Mouse (Mus musculus) MEL (cell line): ENCODE results near the gene Gorasp2. TPM values are rescaled to one million over a fixed set of nuclear protein-coding genes. Genes with fewer than 3 reads are reported as not detected.
A peak's percentile ranks its signal among the peaks of the same experiment; 100 is the strongest.

Source experiments
- DNase-seq: peaks from one replicate; pipeline ENCODE4 v3.0.0; 2011; ENCODE audit warnings: low read depth, low spot score
- H3K27ac ChIP-seq: 2 replicates; pipeline ENCODE4 v1.5.1; 2012; ENCODE audit warnings: low read depth, mild to moderate bottlenecking, control low read depth, low read length, moderate library complexity; ENCODE audit not compliant: control insufficient read depth
- H3K27me3 ChIP-seq, 2 experiments: fragments of 150-350 bp in 1 of 2; sonication (generic) in 1 of 2; 2 replicates each; pipeline ENCODE4 v1.6.1; 2012; ENCODE audit warnings: low read length in 2 of 2, mild to moderate bottlenecking in 2 of 2, improper control_type of control experiment in 1 of 2, moderate library complexity in 1 of 2; ENCODE audit not compliant: insufficient read depth in 2 of 2, control insufficient read depth in 1 of 2
- H3K36me3 ChIP-seq, 2 experiments: 2 replicates each; pipeline ENCODE4 v1.6.1; 2012 to 2014; ENCODE audit warnings: low read length in 2 of 2, improper control_type of control experiment in 1 of 2, inconsistent platforms in 1 of 2, mild to moderate bottlenecking in 1 of 2; ENCODE audit not compliant: insufficient read depth in 2 of 2, control insufficient read depth in 1 of 2
- H3K4me1 ChIP-seq, 2 experiments: fragments of 150-350 bp in 1 of 2; sonication (generic) in 1 of 2; 2 replicates each; pipeline ENCODE4 v1.6.1; 2012; ENCODE audit warnings: low read length in 2 of 2, improper control_type of control experiment in 1 of 2, mild to moderate bottlenecking in 1 of 2; ENCODE audit not compliant: insufficient read depth in 2 of 2, control insufficient read depth in 1 of 2
- H3K4me3 ChIP-seq, 2 experiments: fragments of 150-350 bp in 1 of 2; sonication (generic) in 1 of 2; 2 replicates each; pipeline ENCODE4 v1.5.1; 2012; ENCODE audit warnings: low read depth in 2 of 2, low read length in 2 of 2, mild to moderate bottlenecking in 2 of 2, moderate library complexity in 2 of 2, control low read depth in 1 of 2, improper control_type of control experiment in 1 of 2; ENCODE audit not compliant: control insufficient read depth in 1 of 2, insufficient read depth in 1 of 2
- H3K79me2 ChIP-seq: 2 replicates; pipeline ENCODE4 v1.6.1; 2012; ENCODE audit warnings: mild to moderate bottlenecking, low read length, moderate library complexity; ENCODE audit not compliant: control insufficient read depth, poor library complexity, insufficient read depth
- H3K9ac ChIP-seq: 2 replicates; pipeline ENCODE4 v1.6.1; 2012; ENCODE audit warnings: low read depth, mild to moderate bottlenecking, control low read depth, low read length, moderate library complexity; ENCODE audit not compliant: control insufficient read depth, poor library complexity, severe bottlenecking
- H3K9me3 ChIP-seq: fragments of 150-350 bp; sonication (generic); replicated peaks from 2 replicates; pipeline ENCODE4 v1.6.1; 2012; ENCODE audit warnings: mild to moderate bottlenecking, low read length, improper control_type of control experiment, moderate library complexity; ENCODE audit not compliant: insufficient read depth
- CTCF ChIP-seq, 3 experiments: IDR thresholded peaks in 2 of 3; conservative IDR thresholded peaks in 1 of 3; 2 replicates each; pipeline ENCODE4 v1.5.1; 2011 to 2012; ENCODE audit warnings: low read length in 3 of 3, low read depth in 2 of 3, mild to moderate bottlenecking in 2 of 3, improper control_type of control experiment in 1 of 3, inconsistent platforms in 1 of 3, mixed read lengths in 1 of 3, moderate library complexity in 1 of 3; ENCODE audit not compliant: control insufficient read depth in 1 of 3, insufficient read depth in 1 of 3, poor library complexity in 1 of 3, severe bottlenecking in 1 of 3
- ELF1 ChIP-seq: IDR thresholded peaks from 2 replicates; pipeline ENCODE4 v1.6.1; 2014; ENCODE audit warnings: low read depth, mild to moderate bottlenecking, inconsistent platforms, low read length, improper control_type of control experiment, moderate library complexity
- EP300 ChIP-seq, 2 experiments: IDR thresholded peaks; 2 replicates each; pipeline ENCODE4 v1.6.1; 2011; ENCODE audit warnings: improper control_type of control experiment in 2 of 2, low read length in 2 of 2, low read depth in 1 of 2, mild to moderate bottlenecking in 1 of 2
- HCFC1 ChIP-seq: IDR thresholded peaks from 2 replicates; pipeline ENCODE4 v1.6.1; 2012; ENCODE audit warnings: low read depth, mild to moderate bottlenecking, inconsistent platforms, low read length, improper control_type of control experiment, moderate library complexity
- JUND ChIP-seq: IDR thresholded peaks from 2 replicates; pipeline ENCODE4 v1.6.1; 2011; ENCODE audit warnings: low read depth, mild to moderate bottlenecking, improper control_type of control experiment, low read length
- MAFK ChIP-seq: IDR thresholded peaks from 2 replicates; pipeline ENCODE4 v1.6.1; 2011; ENCODE audit warnings: low read depth, mild to moderate bottlenecking, low read length, improper control_type of control experiment, borderline replicate concordance
- MAZ ChIP-seq: IDR thresholded peaks from 2 replicates; pipeline ENCODE4 v1.6.1; 2012; ENCODE audit warnings: low read depth, mild to moderate bottlenecking, inconsistent platforms, low read length, improper control_type of control experiment
- RAD21 ChIP-seq: IDR thresholded peaks from 2 replicates; pipeline ENCODE4 v1.6.1; 2011; ENCODE audit warnings: mild to moderate bottlenecking, low read depth, low read length, improper control_type of control experiment
- SMC3 ChIP-seq: IDR thresholded peaks from 2 replicates; pipeline ENCODE4 v1.6.1; 2011; ENCODE audit warnings: low read depth, low read length, improper control_type of control experiment
- polyA plus RNA-seq, 2 experiments: library from polyadenylated mRNA; stranded (reverse) in 1 of 2; unstranded in 1 of 2; fragments of >175 nt in 1 of 2; fragments of >200 nt in 1 of 2; gene quantifications; 2 replicates each; pipeline versions ENCODE4 v1.2.1 to v1.2.4; 2012; ENCODE audit warnings: low replicate concordance in 2 of 2, low read depth in 1 of 2; ENCODE audit not compliant: insufficient read length in 2 of 2, insufficient read depth in 1 of 2, missing spikeins in 1 of 2
- total RNA-seq: library from RNA; depleted of rRNA; stranded (reverse); fragments of 300-350 nt; gene quantifications from 2 replicates; pipeline ENCODE4 v1.2.3, GENCODE M21; 2012

Gene Gorasp2
- total and polyA plus RNA-seq, 3 experiments: 81.8 to 132 (median 124) TPM

DNA sequence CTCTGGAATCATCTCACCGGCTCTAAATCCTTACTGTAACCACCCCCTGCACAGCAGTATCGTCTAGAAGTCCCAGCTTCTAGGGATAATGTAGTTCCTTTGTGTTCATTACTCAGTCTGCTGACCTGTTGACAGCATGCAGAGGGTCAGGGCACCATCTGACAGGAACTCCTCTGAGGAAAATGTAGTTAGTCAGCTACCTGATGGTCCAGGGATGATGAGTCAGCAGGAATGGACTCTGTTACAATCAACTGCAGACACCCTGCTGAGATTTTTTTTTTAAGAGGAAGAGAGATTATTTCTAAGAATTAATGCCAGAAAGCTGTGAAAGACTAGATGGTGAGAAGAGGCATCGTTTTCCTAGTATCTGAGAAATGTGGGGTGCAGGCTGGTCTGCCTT is 44.8 kb upstream of the Gorasp2 start:
- H3K9ac ChIP-seq: no peak overlapping the region
- no peak overlapping the region for H3K27ac ChIP-seq
- no peaks in the 10 kb centered on the region for H3K9me3 ChIP-seq
- no peaks in the 10 kb centered on the region; a peak in 1 of 4 replicates for H3K27me3 ChIP-seq
- H3K79me2 ChIP-seq: no peaks in the 10 kb centered on the region
- no peak overlapping the region for H3K4me3 ChIP-seq
- TF ChIP-seq MAFK (peak; percentile 34; the same call in 1 of the 2 replicates), ELF1 (no peak)
- no peak for DNase-seq
- H3K4me1 ChIP-seq: no peaks in the 10 kb centered on the region
- H3K36me3 ChIP-seq: no peaks in the 10 kb centered on the region

GRCm38 (mm10) chr2:70619232-70619835 is 42.0 kb upstream of the Gorasp2 start:
- TF ChIP-seq HCFC1 (no peak), CTCF (IDR thresholded peaks at IDR 0.05 in 2 of 3, conservative IDR thresholded peaks at IDR 0.05 in 1 of 3; ENCODE audit: control insufficient read depth in 1 of 3, insufficient read depth in 1 of 3, low read depth in 2 of 3, low read length in 3 of 3, poor library complexity in 1 of 3, severe bottlenecking in 1 of 3) (peak; percentile 21 to 31 (median 29); a peak in 4 of 6 replicates)
- Histone ChIP-seq H3K27ac (no peak overlapping the region), H3K4me1 (peaks cover 0 to 5% of the 10 kb centered on the region in 2 experiments; a peak in 1 of 4 replicates), H3K4me3 (no peak overlapping the region), H3K9ac (no peak overlapping the region), H3K36me3 (no peaks in the 10 kb centered on the region), H3K9me3 (no peaks in the 10 kb centered on the region), H3K79me2 (no peaks in the 10 kb centered on the region), H3K27me3 (no peaks in the 10 kb centered on the region; a peak in 1 of 4 replicates)
- DNase-seq: no peak

DNA sequence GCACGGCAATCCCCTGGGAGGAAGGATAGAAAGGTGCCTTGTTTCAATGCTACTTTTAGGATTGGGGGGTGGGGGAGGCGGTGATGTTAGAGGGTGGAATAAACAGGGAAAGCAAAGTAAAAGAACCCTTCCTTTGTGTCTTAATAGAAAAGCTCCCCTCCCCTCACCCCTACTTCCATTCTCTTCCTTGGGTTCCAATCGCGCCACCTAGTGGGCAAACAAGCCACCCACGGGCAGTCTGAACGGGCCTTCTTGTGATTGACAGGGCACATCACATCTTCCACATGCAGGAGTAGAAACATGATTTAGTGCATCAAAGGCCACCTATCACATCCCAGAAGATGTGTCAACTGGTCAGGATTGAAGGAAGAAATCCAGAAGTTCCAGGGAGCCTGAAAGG is 41.2 kb upstream of the Gorasp2 start:
- H3K9ac ChIP-seq: no peak overlapping the region
- H3K4me3 ChIP-seq: no peak overlapping the region
- no peaks in the 10 kb centered on the region; a peak in 1 of 4 replicates for H3K27me3 ChIP-seq
- peak; percentile 42 for DNase-seq
- H3K79me2 ChIP-seq: no peaks in the 10 kb centered on the region
- H3K4me1 ChIP-seq: peaks cover 0 to 5% of the 10 kb centered on the region in 2 experiments; a peak in 1 of 4 replicates
- H3K27ac ChIP-seq: no peak overlapping the region
- no peaks in the 10 kb centered on the region for H3K36me3 ChIP-seq
- peak; percentile 38 for TF ChIP-seq SMC3
- peak; percentile 17 for TF ChIP-seq RAD21
- TF ChIP-seq MAZ: no peak
- peak; percentile 45 to 73 (median 60) for TF ChIP-seq CTCF (IDR thresholded peaks at IDR 0.05 in 2 of 3, conservative IDR thresholded peaks at IDR 0.05 in 1 of 3; ENCODE audit: control insufficient read depth in 1 of 3, insufficient read depth in 1 of 3, low read depth in 2 of 3, low read length in 3 of 3, poor library complexity in 1 of 3, severe bottlenecking in 1 of 3)
- H3K9me3 ChIP-seq: no peaks in the 10 kb centered on the region

GRCm38 (mm10) chr2:70622244-70622643 is 39.1 kb upstream of the Gorasp2 start:
- peak; percentile 6 for DNase-seq
- TF ChIP-seq EP300 (IDR thresholded peaks at IDR 0.05; ENCODE audit: low read depth in 1 of 2, low read length in 2 of 2) (0 out of 4 replicates have a peak, but pooled peaks of 1 of the 2 experiments have one; percentile 6), JUND (no peak)

More at GRCm38 (mm10) chr2:70622244-70622643, 39.1 kb upstream of the Gorasp2 start:
- no peak overlapping the region for H3K27ac ChIP-seq
- H3K79me2 ChIP-seq: no peaks in the 10 kb centered on the region
- no peaks in the 10 kb centered on the region; a peak in 1 of 4 replicates for H3K27me3 ChIP-seq
- H3K9me3 ChIP-seq: no peaks in the 10 kb centered on the region
- H3K36me3 ChIP-seq: no peaks in the 10 kb centered on the region
- no peak overlapping the region for H3K9ac ChIP-seq
- H3K4me3 ChIP-seq: no peak overlapping the region
- peaks cover 0 to 5% of the 10 kb centered on the region in 2 experiments; a peak in 1 of 4 replicates for H3K4me1 ChIP-seq
